Mouse (Mus musculus) layer of hippocampus, postnatal 36 days (tissue): ENCODE results near the gene Rock2. TPM values are rescaled to one million over a fixed set of nuclear protein-coding genes. Genes with fewer than 3 reads are reported as not detected.

Experiments
- DNase-seq, 2 experiments: peaks; one replicate each; pipeline ENCODE4 v3.0.0; 2022
- total RNA-seq, 2 experiments: library from RNA; stranded (reverse); gene quantifications; 2 replicates each; pipeline ENCODE4 v1.2.3; 2021

Gene Rock2
- total RNA-seq, 2 experiments from 2014 or later: 136 to 137 TPM

DNA sequence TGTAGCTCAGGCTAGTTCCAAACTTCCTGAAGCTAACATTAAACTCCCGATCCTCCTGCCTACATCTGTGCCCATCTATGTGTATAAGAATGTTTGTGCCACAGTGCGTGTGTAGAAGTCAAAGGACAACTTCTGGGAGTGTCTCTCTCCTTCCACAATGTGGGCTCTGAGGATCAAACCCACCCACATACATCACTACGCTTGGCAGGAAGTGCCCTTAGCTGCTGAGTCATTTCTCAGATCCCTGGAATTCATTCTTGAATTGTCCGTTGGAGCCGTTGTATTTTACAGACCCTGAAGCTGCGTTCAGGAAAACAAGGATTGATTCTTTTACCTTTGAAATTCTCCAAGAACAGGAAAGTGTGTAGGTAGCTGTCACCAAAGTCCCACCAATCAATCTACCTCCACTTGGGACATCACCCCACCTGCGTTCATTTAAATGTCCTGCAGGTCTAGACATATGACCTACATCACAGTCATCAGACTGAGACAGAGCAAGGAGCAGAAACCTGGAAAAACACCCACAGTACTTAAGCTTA, 21.7 kb upstream of the Rock2 start:
- DNase-seq: no peak

DNA sequence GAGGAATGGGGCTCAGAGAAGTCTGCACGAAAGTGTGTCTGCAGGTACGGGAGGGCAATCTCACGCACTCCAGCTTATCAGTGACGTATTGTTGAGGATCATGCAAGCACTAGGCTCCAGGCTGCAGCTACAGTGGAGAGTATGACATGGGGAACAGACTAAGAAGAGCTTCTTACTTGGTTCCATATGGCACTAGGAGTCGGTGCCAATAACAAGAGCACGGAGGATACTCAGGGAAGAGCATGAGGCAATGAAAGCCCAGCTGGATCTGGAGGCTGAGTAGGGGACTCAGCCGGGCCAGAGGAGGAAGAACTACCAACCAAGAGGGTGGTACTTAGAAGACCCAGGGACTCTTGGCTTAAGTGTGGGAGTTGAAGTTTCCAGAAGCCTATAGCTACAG, 21.1 kb upstream of the Rock2 start:
- no peak for DNase-seq

DNA sequence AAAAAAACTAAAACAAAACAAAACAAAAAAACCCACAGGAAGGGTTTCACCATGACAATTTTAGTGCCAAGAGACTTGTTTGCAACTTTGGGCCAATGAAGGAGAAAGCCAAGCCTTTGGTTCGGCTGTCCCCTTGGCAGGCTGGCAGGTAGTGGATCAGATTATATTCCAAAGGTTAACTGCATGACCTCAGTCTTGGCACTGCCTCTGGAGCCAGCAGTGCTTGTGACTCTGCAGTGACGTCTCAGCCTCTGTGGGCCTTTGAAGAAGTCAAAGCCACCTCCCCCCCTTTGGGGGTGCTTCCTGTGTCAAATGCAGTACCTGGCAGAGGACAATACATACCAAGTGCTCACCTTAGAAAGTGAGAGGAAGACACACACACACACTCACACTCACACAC, 20.6 kb upstream of the Rock2 start:
- no peak for DNase-seq

DNA sequence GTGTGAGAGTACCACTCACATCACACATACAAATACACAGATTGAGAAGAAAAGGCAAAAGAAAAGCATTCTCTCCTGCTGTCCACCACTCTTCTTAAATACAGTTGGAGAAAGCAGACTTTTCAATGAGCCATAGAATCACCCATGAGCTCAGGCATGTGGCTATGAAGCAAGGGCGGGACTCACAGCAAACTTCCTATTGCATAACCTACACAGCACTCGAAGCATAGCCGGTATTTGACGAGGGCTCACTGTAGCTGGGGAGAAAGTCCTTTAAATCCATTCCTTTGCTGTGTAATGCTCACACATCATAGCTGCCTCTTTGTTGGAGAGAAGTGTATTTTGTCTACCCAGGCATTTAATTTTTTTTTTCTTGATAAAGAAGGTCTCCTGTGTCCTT, 19.4 kb upstream of the Rock2 start:
- DNase-seq: no peak

DNA sequence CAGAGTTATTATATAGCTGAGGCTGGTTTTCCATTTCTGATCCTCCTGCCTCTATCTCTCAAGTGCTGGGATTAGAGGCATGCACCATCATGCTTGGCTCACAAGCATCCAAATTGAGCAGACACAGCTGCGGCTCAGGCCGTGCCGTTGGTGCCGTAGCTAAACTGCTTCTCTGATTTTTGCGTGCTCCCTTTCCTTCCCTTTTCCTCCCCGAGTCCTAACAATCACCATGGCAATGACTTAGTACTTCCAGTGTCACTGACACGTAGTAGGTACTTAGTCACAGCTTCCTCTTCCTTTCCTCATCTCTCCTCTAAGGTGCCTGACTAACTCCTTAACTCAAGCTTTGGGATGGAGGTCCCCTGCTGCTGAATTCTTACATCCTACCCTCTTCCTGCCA, 19.0 kb upstream of the Rock2 start:
- no peak for DNase-seq

DNA sequence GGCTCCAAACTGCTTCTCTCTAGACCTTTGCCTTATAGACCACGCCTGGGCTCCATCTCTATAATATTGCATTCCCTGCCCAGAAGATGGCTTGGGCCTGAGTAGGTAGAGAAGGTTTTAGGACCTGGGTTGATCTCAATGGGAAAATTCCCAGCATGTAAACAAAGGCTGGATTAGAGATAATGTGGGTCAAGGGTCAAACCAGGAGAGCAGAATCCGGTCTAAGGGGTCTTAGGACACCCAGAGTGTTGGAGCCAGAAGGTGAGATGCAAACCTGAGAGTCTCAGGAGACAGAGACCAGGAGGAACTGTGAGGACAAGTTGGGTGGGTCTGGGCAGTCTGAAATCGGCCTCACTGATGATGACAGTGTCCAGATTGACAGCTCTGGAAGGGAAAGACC, 18.0 kb upstream of the Rock2 start:
- DNase-seq: no peak

DNA sequence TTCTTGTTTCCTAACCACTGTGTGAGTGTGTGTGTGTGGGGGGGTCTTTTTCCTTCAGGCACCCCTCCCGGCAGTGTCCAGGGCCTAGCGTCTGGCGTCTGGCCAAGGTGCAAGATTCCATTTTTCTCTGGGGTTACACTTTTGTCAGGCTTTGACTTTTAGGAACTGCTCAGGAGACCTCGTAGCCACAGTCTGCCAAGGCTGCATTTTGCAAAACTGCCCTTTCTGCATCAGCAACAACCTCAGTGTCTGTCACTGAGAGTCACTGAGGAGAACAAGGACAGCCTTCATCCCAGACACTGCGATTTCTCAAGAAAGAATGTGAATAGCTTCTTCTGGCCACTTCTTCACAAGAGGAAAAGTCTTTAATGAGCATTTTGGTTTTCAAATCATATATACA, 17.6 kb upstream of the Rock2 start:
- no peak for DNase-seq

DNA sequence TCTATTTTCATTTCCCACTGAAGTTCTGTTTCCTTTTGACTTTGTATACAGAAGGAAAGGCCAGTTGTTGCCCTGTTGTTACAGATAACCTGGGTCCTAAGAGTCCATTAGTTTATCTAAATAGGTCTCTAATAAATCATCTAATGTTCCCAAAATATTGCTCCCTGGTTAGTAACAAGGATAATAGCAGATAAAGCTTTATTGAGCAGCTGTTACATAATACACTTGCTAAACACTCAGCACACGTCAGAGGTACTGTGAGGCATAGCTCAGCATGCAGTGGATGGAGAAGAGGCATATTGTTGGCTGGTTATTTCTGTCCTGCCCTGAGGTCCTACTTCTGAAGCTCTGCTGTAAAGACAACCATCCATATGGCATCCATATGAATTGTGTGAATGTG, 17.0 kb upstream of the Rock2 start:
- DNase-seq: no peak

DNA sequence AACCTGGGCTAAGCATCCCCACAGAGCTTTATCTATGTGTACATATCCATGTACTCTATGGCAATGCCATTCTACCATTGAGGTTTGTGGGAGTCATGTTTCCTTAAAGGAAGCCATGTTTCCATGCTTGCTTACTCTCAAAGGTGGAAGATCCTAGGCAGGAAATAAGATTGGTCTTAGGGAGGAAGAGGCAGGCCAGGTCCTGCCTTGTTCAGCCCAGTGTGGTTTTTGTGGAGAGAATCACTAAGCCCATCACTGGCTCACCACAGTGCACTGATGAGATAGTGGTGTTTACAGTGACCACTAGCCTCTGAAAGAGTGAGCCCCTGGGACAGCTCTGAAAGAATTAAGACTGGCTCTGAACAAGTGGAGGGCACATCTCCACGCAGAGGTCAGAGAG, 15.3 kb upstream of the Rock2 start:
- no peak for DNase-seq

DNA sequence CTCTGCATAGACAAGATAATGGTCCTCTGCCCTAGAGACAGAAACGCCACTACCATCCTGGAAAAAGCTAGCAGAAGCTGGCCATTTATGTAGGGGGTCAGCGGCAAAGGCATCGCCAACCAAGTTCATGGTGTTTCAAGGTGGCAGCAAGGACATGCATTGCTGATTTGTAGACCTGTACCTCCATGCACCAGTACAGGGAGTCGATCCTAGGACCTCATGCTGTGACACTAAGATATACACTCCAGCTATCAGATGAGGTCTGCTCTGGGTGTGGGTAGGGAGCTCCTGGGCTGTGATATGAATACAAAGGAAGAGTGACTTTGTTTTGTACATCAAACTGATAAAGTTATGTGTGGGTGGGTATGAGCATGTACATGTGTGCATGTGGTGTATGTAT, 14.6 kb upstream of the Rock2 start:
- no peak for DNase-seq

DNA sequence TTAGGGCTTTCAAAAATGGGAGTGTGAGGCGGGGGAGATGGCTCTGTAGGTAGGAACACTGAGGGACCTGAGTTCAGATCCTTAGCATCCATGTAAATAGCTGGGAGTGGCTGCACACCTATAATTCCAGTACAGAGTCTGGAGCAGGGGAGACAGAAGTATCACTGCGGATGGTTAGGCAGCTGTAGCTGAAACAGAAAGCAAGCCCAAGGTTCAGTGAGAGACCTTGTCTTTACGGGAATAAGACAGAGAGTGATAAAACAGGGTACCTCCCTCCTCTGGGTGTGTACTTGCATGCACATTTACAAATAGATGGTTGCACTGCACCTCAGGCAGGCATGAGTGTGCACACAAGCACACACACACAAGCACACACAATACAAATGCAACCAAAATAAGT, 12.3 kb upstream of the Rock2 start:
- DNase-seq: no peak

DNA sequence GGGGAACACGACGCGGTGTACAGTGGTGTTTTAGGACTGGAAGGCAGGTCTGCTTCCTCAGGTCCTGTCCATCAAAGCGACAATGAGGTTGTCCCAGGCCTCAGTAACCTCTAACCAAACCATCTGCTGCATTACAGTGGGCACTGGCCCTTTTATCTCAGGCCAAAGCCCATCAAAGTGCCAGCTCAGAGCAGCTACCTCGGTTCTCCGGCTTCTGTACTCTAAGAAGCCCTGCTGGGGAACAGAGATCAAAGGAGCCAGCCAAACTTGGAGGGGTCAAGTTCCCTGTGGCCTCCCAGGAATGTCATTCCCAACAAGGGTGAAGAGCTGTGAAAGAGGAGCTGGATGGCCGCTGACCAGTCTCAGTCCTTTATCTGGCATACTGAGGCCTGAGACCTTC, 11.6 kb upstream of the Rock2 start:
- DNase-seq: no peak

DNA sequence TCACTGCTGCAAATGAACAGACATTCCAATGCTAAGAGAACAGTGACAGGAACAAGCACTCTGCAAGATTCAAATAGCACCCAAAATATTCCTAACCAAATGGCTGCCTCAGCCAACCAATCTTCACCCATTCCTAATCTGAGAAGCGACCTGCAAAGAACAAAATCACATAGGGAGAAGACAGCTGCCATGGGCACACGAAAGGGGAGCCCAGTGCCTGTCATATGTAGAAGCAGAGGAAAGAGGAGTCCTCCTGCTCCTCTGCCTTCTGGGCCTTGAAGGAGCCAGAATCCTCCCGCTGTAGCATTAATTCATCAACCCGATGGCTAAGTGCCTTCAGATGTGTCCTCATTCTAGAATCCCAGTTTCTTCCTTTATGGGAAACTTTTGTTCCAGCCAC, 10.2 kb upstream of the Rock2 start:
- no peak for DNase-seq

DNA sequence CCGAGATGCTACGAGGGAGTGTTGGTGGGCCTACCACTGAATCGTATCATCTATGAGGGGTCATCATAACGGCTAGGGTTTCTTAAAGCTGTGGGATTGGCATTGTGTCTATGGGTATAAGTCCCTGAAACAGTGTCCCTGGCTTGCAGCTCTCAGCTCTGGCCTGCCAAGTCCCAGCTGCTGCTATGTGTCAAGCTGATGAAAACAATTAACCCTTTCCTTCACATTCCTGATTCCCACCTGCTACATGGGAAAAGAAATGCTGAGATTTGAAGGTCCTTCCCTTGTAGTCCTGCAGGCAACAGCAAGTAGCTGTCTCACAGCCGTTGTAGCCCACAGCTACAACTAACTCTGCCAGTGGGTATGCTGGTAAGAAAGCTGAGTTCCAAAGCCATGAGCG, 8.3 kb upstream of the Rock2 start:
- DNase-seq: no peak

DNA sequence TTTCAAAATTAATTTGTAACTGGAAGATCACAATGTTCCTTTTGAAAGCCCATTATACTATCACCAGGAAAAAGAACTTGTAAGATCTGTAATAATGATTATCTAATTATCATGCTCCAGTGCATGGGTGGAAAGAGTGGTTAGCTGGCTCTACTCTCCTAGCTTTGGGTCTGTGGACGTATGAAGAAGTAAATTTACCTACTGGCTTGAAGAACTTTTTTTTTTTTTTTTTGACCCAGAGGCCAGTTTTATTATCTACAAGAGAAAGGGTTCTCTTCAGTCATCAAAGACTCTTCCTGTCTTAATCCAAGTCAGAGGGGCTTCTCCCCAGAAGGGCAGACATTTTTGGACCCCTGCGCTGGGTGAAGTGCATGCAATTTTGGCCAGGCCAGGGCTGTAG, 1.7 kb upstream of the Rock2 start:
- DNase-seq: no peak

DNA sequence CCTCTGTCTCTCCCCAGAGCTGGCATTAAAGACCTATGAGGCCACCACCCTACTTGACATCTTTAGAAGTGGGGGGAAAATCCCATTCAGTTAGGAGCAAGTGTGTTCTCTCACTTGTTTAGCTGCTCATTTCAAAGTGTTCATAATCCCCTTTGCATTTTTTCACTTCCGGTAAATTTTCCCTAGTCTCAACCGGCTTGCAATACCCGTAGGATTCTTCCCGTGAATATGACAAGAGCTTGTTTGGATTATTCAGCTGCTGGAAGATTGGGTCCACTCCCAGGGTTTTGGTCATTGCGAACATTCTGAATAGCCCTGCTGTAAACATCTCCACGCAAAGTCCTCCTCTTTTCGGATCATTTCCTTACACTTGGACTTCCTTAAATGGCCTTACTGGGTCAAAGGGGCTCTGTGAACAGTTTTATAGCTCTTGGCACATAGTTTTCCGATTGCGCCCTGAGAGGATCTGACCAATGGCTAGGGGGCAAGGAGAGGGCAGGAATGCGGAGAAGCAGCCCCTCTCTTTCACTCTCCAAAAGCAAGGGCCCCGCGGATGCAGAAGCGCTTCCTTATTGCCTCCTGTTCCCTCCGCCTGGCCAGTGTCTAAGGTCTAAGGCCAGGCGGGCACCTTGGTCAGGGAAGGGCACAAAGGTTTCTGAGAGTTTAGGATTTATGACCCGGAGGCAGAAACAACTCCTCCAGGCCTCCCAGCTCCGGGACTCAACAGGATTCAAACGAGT, 869 bp upstream of the Rock2 start:
- DNase-seq: no peak

DNA sequence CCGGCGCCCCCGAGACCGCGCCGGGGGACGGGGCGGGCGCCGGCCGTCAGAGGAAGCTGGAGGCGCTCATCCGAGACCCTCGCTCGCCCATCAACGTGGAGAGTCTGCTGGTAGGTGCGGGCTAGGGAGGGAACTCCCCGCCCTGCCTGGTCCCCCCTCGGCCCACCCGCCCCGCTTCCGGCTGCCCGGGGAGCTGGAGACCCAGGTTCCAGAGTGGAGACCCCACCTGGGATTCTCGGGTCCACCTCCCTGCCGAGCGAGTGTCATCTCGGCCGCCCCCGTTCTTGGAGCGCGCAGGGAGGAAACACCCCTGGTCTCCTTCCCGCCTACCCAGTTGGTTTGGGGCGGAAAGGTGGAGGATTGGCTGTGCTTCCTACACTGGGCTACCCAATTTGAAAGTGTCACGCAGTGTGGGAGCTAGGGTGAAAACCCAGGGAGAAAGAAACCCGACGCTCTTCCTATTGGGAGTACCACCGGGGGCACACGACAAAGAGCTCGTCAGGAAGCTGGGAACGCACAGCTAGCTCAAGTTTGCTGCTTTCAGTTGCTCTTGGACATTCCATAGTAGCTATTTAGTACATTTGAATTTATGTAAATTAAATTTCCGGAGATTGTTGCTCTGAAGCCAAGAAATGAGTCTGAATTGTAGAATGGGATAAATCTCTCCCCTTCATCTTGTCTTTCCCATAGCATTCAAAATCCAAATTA, 680 bp downstream of the Rock2 start:
- DNase-seq: peak; percentile 39 to 44

DNA sequence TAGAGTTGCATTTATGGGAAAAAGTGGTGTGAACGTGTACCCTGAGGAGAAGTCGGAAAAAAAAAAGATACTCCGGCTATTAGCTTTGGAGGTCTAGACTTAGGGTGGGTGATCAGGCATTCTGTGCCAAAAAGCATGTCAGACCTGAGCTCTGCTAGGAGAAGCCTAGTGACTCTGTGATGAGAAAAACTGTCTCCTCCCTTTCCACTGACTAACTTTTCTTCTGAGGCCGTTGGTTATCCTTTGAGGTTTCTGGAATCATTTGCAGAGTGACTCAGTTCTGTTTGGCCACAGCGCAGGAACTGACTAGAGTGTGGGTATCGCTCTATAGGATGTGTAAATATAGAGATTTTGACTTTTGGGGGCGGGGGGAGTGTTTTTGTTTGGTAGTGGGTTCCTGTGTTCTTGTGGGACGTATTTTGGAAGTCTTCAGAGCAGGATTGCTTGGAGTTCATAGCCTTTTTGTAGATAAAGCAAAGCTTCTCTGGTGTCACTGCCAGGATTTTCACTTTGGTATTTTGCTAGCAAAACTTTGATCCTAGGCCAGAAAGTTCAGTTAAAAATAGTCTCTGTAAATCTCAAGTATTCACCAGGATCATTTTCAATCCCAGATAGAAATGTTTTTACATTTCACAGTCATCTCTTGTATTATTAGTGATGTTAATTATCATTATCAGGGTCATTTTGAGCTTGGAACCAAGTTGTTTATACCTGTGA, 1.5 kb downstream of the Rock2 start:
- no peak for DNase-seq

DNA sequence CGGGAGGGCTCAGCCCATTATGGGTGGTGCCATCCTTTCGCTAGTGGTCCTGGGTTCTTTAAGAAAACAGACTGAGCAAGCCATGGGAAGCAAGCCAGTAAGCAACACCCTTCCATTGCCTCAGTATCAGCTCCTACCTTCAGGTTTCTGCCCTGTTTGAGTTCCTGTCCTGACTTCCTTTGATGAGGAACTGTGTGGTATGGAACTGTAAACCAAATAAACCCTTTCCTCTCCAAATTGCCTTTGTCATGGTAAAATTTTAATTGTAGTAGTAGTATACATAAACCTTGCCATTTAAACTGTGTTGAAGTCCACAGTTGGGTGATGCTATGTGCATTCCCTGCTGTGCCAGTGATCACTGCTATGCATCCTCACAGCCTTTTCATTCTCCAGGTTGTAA, 2.5 kb downstream of the Rock2 start:
- no peak for DNase-seq

DNA sequence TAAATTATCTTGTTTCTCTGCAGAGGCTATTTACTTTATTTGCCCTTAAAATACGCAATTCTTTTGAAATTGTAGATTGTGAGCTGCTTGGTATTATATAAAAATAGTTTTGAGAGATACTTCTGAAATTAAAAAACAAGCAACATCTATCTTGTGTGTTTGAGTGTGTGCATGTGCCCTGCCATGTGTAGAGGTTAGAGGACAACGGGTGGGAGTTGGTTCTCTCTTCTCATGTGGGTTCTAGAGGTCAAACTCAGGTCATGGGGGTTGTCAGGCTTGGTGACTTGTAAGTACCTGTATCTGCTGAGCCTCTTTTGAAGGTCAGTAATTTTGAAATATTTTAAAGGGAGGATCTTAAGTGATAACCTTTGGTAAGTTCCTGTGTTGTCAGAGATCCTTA, 3.5 kb downstream of the Rock2 start:
- no peak for DNase-seq

DNA sequence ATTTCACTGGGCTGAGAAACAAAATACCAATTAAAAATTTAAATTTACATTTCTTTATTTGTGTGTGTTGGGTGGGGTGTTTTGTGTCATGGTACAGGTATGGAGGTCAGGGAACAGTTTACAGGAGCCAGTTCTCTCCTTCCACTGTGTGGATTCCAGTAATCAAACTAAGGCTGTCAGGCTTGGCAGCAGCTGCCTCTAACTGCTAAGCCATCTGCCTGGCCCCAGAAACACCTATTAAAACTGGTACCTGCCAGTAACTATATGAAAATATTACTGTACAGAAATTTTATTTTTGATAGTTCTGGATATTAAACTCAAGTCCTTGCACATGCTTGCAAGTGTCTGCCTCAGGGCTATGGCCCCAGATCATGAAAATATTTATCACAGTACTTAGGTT, 4.1 kb downstream of the Rock2 start:
- DNase-seq: no peak

DNA sequence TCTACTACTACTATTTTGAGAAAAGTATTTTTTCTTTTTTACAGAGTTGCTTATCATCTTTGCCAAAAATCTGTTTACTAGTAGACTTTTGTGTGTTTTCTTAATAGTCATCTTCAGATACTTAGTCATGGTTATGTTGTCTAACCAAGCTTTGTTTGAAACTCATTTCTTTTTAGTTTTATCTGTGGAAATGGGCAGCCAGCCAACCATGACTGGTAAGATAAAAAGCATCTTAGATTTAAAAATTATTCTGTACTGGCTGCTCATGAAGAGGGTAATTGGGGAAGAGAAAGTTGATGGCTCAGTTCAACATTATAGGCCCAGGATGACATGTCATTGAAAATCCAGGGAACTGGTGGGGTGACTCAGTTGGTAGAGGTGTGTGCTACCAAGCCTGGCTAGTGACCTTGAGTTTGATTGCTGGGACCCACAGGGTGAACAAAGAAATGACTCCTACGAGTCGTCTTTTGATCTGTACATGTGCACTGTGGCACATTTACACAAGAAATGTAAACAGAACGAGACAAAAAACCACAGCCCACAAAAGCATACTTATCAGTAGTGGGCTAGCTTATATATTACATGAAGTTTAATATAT, 6.0 kb downstream of the Rock2 start:
- no peak for DNase-seq

DNA sequence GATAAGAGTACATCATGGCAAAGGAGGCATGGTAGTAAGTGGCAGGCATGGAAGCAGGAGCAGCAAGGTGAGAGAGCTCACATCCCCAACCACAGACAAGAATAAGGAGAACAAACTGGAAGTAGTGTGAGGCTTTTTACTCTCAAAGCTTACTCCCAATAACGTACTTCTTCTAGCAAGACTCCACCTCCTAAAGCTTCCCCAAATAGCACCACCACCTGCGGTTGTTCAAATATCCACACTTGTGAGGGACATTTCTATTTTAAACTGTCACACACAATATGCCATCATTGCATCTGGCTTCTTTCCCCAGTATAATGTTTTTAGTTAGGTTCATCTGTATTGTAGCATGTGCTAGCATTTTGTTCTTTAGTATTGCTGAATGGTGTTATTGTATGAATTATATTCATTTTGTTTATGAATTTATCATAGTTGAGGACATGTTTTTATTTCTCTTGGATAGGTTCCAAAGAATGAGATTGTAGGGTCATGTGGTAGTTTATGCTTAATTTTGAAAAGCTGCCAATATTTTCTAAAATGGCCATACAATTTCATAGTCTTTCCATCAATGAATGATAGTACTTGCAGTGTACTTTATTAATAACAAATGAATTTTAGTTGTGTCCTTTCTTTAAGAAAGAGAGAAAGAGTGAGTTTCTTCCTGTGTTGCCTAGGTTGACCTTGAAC, 9.4 kb downstream of the Rock2 start:
- DNase-seq: peak in 1 of 2 experiments; percentile 12
